Mouse (Mus musculus) cerebellum, adult 9-10 months (tissue): ENCODE results near the gene Fam229b.

Source experiments
- DNase-seq: peaks from one replicate; pipeline ENCODE4 v3.0.0; 2022

Fam229b gene

DNA sequence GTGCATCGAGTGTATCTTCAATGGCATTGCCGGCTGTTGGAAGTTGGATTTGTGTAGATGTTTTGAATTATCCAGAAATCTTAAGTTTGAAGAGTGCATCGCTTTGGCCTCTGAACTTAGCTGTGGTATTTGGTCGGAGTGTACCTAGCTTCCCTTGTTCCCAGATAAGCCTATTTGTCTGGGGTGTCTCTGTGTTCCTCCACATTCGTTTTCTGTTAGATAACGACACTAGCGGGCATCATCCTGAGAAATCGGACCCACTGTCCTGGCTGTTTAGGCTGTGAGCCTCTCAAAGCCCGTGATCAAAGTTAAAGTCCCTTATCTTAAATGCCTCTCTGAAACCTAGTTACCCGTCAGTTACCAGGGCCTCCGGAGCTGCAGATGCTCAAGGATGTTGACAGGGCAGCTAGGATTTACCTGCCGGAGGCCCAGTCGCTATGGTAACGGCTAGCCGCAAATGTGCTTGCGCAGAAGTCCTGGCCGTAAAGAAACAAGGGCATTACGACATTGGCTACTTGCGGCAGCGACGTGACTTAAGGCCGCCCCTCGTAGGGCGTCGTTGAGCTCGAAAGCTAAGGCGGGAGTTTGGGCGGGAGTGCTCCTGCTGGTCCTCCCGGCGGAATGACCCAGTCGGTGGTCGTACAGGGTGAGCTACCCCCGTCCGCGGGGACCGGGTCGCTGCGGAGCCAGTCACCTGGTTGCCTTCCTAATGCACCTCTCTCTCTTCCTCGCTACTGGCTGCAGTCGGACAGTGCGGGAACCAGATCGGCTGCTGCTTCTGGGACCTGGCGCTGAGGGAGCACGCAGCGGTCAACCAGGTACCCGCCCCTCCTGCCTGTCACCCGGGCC, at the start of gene Fam229b, which contains the start of gene Tube1:
Fam229b (minus strand) TSS at position 453 of the 849 bp plus-strand sequence.
Tube1 (plus strand) TSS at position 515 of the 849 bp plus-strand sequence.
- DNase-seq: peak; percentile 96

DNA sequence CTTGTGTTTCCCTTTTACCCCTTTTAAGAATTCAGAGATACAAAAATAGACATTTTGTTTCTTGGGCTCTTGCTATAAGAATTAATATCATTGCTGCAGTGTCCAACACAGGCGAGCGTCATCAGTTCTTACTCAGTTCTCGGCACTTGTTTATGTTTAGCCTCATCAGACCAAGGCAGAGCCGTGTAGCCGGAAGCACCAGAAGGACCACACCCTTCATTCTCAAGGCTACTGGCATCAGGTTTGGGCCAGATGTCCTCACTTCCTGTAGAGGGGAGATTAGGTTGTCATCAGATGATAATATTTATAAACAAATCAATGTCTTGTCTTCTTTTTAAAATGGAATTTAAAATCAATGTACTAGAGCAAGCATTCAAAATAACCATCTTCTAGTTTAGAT, 43.3 kb upstream of the Fam229b start:
- DNase-seq: no peak

GRCm38 (mm10) chr10:39173077-39173476, 39.4 kb upstream of the Fam229b start:
- peak; percentile 26 for DNase-seq

- peak; percentile 31 for DNase-seq
Measured at GRCm38 (mm10) chr10:39172540-39172931, 38.8 kb upstream of the Fam229b start.

GRCm38 (mm10) chr10:39171603-39172539, 38.2 kb upstream of the Fam229b start:
- DNase-seq: peak; percentile 98

DNA sequence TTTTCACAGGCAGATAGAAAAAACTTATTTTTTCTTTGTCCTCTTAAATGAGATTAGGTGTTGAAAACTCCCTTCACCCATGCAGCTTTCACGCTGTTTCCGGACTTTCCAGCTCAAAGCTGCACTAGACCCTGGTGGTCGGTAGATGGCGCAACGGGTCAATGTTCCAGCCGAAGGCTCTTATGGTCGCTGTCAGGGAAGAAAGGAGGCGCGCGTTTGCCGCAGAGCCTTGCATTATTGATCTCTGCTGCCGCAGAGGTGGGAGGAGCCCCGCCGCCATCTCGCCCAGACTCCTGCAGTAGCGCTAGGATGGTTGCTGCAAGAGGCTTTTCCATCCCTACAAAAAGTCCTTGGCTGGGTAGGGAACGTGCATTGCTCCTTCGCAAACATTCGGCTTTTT, 37.4 kb upstream of the Fam229b start:
- peak; percentile 96 for DNase-seq

- DNase-seq: peak; percentile 63
Measured at GRCm38 (mm10) chr10:39170706-39171105, 37.0 kb upstream of the Fam229b start.

- peak; percentile 86 for DNase-seq
Measured at GRCm38 (mm10) chr10:39170181-39170580, 36.5 kb upstream of the Fam229b start.

- DNase-seq: peak; percentile 40
Measured at GRCm38 (mm10) chr10:39169642-39170041, 35.9 kb upstream of the Fam229b start.

DNA sequence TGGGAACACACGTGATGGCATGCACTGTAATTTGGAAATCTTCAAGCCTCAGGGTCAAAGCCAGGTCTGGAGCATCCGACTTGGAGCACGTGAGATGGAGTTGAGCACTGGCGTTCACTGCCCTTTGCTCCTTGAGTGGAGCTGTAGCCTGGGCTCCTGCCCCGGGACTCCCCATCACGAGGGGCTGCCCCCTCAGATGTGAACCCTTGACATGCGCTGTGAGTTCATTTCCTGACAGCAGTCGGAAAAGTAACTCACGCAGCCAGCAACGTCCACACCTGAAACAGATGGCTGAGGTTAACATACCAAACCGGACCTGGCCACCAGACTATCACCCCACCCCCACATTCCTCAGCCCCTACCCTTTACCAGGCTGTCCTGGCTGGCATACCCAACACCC, 33.9 kb upstream of the Fam229b start:
- peak; percentile 11 for DNase-seq

DNA sequence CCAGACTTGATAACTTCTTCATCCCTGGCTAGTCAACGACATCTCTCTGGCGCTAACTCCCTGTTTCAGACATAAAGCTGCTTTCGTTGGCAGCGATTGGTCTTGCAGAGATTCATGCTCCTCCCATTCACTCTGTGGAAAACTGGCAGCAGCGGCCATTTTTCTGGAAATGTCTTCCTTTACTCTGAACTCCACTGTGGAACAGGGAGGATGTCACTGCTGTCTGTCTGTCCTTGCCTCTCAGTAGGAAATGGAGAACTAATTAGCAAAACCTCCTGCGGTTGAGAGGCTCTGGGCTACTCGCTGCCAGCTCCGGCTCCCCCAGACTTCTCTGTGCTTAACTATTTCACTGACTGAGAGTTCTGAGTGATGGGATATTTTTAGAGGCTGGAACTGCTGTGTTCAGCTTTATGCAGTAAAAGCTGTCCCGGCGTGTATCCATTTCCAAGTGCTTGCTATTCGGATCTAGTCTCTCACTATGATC, 32.0 kb upstream of the Fam229b start:
- DNase-seq: peak; percentile 64

- no peak for DNase-seq
Measured at GRCm38 (mm10) chr10:39163694-39164093, 30.0 kb upstream of the Fam229b start, which contains the start of gene Ccn6. Gene Ccn6 (minus strand): TSS chr10:39163794.

DNA sequence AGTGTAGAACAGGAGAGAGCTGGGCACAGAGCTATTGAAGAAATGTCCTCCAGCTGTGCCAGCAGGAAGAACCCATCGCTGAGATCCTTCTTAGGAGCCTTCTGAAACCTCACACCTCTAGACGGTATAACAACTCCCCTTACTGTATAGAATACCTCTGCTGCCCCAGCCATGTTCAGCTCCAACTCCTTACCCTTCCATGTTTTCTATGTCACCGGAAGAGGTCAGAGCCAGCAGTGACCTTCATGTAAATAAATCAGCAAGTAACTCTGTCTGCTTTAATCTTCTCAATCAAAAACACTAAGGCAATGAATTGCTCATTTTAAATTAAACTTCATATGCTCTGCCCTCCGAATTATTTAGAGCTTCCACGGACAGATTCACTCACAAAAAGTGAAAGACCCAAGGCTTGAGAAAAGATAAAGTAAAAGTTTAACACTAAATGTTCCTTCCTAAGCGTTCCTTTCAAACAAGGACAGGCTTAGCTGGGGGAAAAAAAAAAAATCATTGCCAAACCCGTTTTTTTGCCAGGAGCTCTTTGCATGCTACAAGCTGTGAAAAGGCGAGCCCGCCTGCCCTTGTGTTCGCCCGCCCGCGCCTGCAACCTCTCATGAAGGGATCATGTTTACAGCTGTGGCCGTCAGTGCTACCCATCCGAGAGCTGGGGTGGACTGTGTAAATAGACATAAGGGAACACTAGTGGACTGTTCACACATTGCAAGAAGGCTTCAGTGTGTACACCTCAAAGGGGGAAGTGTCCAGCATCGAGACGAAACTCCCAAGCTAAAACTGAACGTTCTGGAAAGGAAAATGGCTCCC, 29.2 kb upstream of the Fam229b start:
- DNase-seq: no peak

GRCm38 (mm10) chr10:39161406-39161805, 27.7 kb upstream of the Fam229b start:
- DNase-seq: no peak

- no peak for DNase-seq
Measured at GRCm38 (mm10) chr10:39158306-39158705, 24.6 kb upstream of the Fam229b start.

DNA sequence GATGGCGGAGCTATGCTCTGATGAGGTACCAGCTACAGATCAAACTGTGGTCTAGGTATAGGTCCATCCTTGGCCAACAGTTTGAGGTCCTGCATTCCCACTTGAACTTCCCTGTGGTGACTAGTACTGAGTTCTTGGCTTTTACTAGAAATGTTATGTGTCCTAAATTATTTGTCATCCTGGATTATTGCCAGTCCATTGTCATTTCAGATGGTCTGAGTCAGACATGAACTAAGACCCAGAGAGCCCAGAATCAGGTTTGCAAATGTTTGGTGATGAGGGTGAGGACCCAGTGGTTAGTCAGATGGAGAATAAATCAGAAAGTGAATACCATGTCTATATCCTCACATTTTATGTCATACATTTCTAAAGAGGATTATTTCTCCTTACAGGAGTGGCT, 23.6 kb upstream of the Fam229b start:
- no peak for DNase-seq

- DNase-seq: no peak
Measured at GRCm38 (mm10) chr10:39156719-39157118, 23.0 kb upstream of the Fam229b start.

DNA sequence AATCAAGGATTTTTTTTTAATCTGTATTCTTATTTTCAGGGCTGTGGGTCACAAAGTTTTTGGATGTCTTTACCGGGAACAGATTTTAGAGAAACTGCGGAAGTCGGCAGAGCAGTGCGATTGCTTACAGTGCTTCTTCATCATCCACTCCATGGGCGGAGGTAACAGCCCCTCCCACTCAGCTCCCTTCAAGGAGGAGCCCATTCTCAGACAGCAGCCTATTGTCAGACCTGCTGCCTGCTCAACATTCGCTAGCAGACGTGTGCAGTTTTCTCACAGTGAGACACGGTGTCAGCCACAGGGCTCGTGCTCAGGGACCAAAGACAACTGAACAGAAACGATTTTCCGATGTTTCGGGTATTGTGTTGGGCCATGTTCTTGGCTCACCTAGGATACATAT, 8.5 kb upstream of the Fam229b start:
- no peak for DNase-seq

GRCm38 (mm10) chr10:39141401-39141800, 7.7 kb upstream of the Fam229b start:
- DNase-seq: no peak

GRCm38 (mm10) chr10:39140843-39141242, 7.1 kb upstream of the Fam229b start:
- no peak for DNase-seq

GRCm38 (mm10) chr10:39138761-39139160, 5.0 kb upstream of the Fam229b start:
- DNase-seq: no peak

DNA sequence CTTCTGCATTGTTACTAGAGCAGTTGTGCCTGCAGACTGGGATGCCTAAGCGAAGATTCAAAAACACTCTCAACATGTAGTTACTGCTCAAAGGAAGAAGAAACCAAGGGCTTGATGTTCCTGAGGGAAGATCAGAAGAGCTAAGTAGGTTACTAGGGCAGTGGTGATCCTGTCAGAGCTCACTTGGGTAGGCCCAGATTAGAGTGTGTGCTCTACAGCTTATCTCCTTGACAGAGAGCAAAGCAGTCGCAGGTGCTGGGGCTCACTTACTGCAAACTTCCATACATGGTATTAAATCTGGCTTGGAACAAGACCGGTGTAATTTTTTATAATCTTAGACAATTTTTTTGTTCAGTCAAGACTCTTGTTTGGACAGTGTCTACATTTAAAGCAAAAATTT, 4.1 kb upstream of the Fam229b start:
- DNase-seq: no peak
